Mouse (Mus musculus) bone marrow macrophage, adult 2 months (primary cell): Measurements from ENCODE around the gene Ralgapa2.

ENCODE experiments used
- CTCF ChIP-seq: IDR thresholded peaks from 2 replicates; pipeline ENCODE4 v1.5.1; 2012; ENCODE audit warnings: low read depth, mild to moderate bottlenecking, low read length, moderate library complexity
- POLR2A ChIP-seq: IDR thresholded peaks from 2 replicates; pipeline ENCODE4 v1.6.1; 2012; ENCODE audit warnings: mild to moderate bottlenecking, low read depth, low read length, borderline replicate concordance

- no peak for TF ChIP-seq CTCF
- TF ChIP-seq POLR2A, result no peak
Observed at GRCm38 (mm10) chr2:146239196-146239747, 272.9 kb downstream of the Ralgapa2 start.
